Mouse (Mus musculus) ES-E14 (cell line): ENCODE results near the gene Rnf39.

ENCODE experiments used
- ZC3H11A ChIP-seq: IDR thresholded peaks from 2 replicates; pipeline ENCODE4 v1.6.1; 2012; ENCODE audit warnings: low read depth, mild to moderate bottlenecking, inconsistent platforms, low read length, borderline replicate concordance
- ZNF384 ChIP-seq: IDR thresholded peaks from 2 replicates; pipeline ENCODE4 v1.6.1; 2012; ENCODE audit warnings: low read depth, low read length, inconsistent platforms

DNA sequence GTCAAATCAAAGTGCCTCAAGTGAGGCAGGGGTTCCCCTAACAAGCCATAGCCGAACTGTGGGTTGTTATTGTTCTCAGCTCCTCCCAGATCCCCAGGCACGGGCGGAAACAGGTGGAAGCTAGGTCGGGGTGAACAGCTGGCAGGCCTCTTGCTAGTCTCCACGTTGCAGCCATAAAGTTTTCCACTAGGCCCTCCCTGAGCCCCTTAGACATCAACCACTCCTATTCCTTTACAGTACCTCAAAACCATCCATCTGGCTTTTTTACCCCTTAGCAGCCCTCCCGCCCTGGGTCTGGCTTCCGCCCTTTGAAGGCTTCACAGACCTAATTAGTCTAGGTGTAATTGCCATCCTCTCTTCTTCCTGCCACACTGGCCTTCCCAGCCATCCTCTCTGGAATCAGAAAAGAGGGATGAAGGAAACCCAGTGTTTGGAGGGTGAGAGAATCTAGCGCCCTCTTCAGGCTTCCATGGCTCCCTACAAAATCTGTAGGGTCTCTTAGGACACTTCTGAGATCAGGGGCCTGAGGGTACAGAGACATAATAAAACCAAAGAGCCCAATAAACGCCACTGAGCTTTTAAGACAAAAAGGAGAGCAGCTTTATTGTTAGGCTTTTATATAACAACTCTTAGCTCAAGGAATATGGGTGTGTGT is 1.5 kb downstream of the Rnf39 start:
- TF ChIP-seq ZC3H11A: no peak
- no peak for TF ChIP-seq ZNF384
